Mouse (Mus musculus): ENCODE data around the gene Zfp488.

Zfp488 gene

GRCm38 (mm10) chr14:33978604-33979059, at the start of gene Zfp488:
Gene Zfp488 (minus strand): TSS chr14:33978764.
- no peak for DNase-seq (ENCODE audit: low read depth, low spot score)

DNA sequence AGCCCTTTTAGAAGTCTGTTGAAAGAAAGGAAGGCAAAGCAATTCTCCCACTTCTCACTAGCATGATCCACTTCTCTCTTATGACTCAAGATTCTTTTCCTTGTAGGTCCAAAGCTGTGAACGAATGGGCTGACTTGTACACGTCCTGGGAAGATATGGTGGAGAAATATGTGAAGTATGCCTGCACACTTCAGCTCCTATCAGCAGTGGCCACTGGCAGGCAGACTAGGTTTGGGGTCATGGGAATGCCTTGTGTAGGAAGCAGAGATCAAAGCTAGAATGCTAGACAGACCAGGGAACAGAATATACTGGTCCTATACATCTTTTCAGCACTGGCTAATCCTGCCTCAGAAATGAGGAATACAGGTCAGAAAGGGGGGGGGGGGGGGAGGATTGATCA, 48.1 kb upstream of the Zfp488 start:
- DNase-seq (ENCODE audit: low read depth, low spot score) = no peak

- DNase-seq (ENCODE audit: low read depth, low spot score) = no peak
These were observed 38.4 kb upstream of the Zfp488 start for GRCm38 (mm10) chr14:34016938-34017337.

DNA sequence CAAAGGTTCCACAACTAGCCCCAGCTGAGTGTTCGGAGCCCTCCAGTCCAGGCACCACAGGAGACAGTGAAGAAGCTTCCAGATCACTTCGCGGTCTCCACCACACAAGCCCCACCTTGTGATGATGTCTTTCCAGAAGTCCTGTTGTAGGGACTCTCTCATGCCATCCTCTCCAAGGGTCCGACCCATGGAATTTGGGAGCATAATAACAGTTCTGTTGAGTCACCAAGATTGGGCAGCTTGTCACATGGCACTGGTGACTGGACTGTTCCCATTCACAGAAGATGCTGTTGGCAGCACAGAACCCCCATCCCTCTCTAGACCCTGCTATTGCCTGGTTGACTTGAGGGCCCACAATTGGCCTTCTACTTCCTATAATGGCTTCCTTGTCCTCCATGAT, 37.8 kb upstream of the Zfp488 start, which contains the start of gene Gm5460:
TSS of gene Gm5460 (plus strand) at position 378 of the 400 bp plus-strand sequence.
- no peak for DNase-seq (ENCODE audit: low read depth, low spot score)

DNA sequence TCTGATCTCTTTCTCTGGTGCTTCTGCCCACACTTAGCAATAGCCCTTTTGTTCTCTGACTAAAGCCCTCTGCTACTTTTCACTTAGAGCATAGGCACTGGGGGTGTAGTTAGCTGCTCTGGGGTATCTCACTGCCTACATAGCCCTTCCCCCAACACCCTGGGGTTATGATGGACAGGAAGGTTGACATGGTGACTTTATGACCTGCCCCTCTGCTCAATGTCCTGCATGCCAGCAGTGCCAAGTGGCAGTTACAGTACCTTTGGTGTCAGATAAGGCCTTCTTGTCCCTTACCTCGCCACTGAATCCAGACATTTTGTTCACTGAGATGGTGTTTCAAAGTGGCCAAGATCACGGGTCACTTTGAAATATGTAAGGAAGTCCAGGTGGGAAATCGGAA, 36.5 kb upstream of the Zfp488 start, which contains the start of gene Gm30083:
TSS of gene Gm30083 (minus strand) at position 120 of the 400 bp plus-strand sequence.
- no peak for DNase-seq (ENCODE audit: low read depth, low spot score)

DNA sequence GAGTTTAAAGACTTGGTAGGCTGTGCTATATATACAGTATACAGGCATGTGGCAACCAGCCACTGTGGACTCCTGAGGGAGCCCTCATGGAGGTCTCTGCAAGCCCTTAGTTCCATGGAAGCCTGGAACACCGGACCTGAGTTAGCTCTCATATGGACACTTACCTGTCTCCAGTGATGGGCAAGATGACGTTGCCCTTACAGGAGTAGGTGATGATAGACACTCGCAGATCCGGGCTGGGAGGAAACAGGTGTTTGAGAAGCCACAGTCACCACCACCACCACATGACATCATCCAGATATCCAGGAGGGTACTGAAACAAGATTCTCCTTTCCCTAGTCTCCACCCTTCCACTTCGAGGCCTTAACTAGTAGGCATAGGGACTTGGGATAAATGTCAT, 23.8 kb upstream of the Zfp488 start:
- DNase-seq (ENCODE audit: low read depth, low spot score) = no peak

GRCm38 (mm10) chr14:34001445-34001844, 22.9 kb upstream of the Zfp488 start:
- no peak for DNase-seq (ENCODE audit: low read depth, low spot score)

DNA sequence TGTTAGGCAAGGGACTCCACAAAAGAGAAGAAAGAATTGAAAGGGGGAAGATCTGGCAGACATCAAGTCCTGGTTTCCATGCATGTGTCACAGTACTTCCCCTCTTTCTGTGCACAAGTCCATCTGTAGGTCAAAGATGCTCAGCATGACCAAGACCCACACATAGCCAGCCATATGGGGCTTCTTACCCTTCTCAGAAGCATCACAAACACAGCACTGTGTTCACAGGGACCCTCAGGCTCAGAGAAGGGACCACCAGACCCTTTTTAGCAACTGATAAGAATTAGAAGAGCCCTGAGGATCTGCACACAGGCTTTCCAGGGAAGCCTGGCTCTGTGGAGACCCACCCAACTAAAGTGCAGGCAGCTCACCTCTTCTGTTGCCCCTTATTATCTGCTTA, 21.5 kb upstream of the Zfp488 start:
- no peak for DNase-seq (ENCODE audit: low read depth, low spot score)

DNA sequence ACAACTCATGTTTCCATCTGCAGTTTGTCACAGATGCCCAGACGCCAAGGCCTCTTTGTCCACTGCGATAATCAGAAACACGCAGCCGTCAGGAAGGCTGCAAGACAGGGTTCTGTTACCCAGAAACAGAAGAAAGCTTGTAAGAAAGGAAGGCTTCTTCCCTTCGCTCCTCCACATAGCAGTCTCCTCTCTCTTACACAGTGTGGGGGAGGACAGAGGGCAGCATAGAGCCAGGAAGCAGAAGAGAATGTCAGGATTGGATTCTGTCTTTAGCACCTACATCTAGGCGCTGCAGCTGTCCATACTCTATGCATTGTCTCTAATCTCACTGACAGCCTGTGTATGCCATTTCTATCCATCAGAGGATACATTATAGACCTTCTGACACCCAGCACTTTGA, 18.9 kb upstream of the Zfp488 start:
- no peak for DNase-seq (ENCODE audit: low read depth, low spot score)

DNA sequence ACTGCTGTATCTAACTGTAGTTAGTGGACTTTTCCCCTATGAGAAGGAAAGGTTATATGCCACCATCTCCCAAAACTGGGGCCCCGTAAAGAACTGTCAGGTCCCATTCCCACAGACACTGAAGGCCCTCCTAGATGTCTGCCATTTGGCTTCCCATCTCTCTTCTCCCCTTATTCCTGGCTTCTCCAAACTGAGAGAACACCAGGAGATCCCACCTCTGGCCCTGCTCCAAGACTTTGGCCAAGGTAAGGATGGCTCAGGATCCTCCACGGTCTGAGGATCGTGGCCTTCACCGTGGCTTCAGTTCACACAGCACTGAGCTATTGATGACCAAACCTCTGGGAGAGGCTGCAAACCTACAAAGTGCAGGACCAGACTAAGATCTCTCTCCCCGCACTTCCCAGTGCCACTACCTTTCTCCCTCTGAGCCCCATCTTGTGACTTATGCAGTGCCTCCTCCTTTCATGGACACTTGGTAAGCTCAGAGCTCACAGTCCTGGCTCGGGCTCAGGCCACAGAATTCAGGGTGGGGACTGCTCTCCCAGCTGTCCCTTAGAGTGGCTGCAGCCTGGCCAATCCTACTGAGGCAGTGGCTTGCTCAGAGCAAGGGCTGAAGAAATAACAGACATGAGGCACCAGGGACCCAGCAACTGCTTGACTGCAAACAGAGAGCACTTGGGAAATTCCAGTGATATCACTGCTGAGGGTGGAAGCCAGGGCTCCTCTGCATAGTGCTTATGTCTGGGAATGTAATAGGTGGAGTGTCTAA, 15.1 kb upstream of the Zfp488 start:
- no peak for DNase-seq (ENCODE audit: low read depth, low spot score)

GRCm38 (mm10) chr14:33993051-33993450, 14.5 kb upstream of the Zfp488 start:
- DNase-seq (ENCODE audit: low read depth, low spot score) = no peak

GRCm38 (mm10) chr14:33991971-33992370, 13.4 kb upstream of the Zfp488 start:
- DNase-seq (ENCODE audit: low read depth, low spot score) = no peak

- no peak for DNase-seq (ENCODE audit: low read depth, low spot score)
These were observed 10.6 kb upstream of the Zfp488 start for GRCm38 (mm10) chr14:33989201-33989600.

GRCm38 (mm10) chr14:33977748-33978147, 816 bp downstream of the Zfp488 start:
- DNase-seq (ENCODE audit: low read depth, low spot score) = no peak

GRCm38 (mm10) chr14:33974752-33975151, 3.8 kb downstream of the Zfp488 start:
- DNase-seq (ENCODE audit: low read depth, low spot score) = no peak

- DNase-seq (ENCODE audit: low read depth, low spot score) = peak; percentile 25
These were observed 5.9 kb downstream of the Zfp488 start for GRCm38 (mm10) chr14:33972679-33973078.

DNA sequence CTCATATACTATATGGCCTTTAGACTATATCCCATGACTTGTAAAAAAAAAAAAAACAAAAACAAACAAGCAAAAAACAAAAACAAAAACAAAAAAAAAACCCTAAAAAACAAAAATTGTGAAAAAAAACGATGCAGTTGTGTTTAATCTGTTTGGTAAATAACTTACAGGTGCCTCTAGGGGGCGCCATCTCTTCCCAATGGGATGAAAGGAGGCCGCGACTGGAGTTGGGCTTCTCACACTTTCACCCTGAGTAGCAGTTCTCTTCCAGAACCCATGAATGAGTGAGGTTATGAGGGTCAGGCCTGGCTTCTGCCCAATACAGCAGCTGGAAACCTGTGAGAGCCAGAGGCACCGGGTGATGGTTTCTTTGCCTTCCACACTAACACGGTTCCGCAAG, 12.9 kb downstream of the Zfp488 start:
- peak; percentile 23 for DNase-seq (ENCODE audit: low read depth, low spot score)

- DNase-seq (ENCODE audit: low read depth, low spot score) = peak; percentile 36
These were observed 19.2 kb downstream of the Zfp488 start for GRCm38 (mm10) chr14:33959341-33959740.

DNA sequence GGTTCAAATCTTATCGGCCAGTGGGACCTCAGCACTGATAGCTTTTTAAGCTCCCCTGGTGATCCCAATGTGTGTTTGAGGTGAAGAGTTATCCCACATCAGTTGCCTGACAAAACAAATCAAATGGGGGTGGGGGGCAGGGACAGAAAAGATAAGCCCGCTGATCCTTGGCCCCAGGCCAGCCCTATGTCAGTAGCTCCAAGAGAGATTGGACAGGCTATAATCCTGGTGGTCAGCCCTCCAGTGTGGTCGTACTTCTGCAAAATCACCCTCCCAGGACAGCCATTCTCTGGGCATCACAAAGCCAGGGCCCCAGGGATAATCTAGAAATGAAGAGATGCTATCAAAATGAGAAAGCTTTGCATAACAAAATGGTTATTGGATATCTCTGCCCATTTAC, 19.7 kb downstream of the Zfp488 start:
- no peak for DNase-seq (ENCODE audit: low read depth, low spot score)

- no peak for DNase-seq (ENCODE audit: low read depth, low spot score)
These were observed 20.4 kb downstream of the Zfp488 start for GRCm38 (mm10) chr14:33958186-33958585.

DNA sequence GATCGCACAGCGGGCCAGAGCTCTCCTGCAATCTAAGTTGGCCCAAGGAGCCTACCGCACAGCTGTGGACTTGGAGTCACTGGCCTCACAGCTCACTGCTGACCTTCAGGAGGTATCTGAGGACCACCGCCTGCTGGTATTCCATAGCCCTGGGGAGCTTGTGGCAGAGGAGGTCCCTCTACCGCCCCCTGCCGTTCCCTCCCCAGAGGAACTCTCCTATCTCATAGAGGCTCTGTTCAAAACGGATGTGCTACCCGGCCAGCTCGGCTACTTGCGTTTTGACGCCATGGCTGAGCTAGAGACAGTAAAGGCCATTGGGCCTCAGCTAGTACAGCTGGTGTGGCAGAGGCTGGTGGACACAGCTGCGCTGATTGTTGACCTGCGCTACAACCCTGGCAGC, 22.5 kb downstream of the Zfp488 start:
- peak; percentile 34 for DNase-seq (ENCODE audit: low read depth, low spot score)

DNA sequence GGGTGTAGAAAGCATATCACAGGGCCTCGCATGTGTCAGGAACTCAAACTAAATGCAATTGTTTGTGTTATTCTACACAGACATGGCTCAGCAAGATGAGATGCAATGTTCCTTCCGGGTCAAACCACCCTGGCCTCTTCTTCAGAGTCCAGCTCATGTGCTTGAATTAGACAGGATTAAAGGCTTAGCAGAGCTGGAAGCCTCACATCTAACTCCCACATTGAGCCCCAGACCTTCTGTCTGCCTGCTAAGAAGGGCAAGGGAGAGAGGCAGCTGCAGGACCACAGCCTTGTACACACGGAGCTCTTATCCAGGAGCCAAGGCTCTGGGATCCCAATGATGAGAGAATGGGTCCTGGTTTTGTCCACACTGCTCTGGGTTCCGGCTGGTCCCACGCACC, 24.8 kb downstream of the Zfp488 start, which contains the start of gene Rbp3:
TSS of gene Rbp3 (plus strand) at position 243 of the 400 bp plus-strand sequence.
- no peak for DNase-seq (ENCODE audit: low read depth, low spot score)

GRCm38 (mm10) chr14:33952233-33952981, 26.2 kb downstream of the Zfp488 start:
- peak; percentile 35 for DNase-seq (ENCODE audit: low read depth, low spot score)

Data from A20 (cell line).